Mouse (Mus musculus) limb, embryonic 11.5 days (tissue): ENCODE measurements at regions not wholly inside any gene's neighbourhood (a gene's known extent, or its start where the extent isn't known, plus 50 kb on each side); places are given as distances from the start of the nearest gene placed in this dataset.
"Not testable (repeated sequence)": the region's sequence is repeated elsewhere in the genome, so short reads cannot be mapped to it uniquely, and the experiment has no call there.

Source experiments
- ATAC-seq: fragments of 200-750 bp; cut with Nextera tagmentation; 2 replicates; pipeline ENCODE4 v1.8.0; 2017; ENCODE audit warnings: low read depth; ENCODE audit not compliant: insufficient number of reproducible peaks, low FRiP score, low TSS enrichment
- DNase-seq: peaks from one replicate; pipeline ENCODE4 v3.0.0-alpha.2; 2015; ENCODE audit warnings: low spot score
- H3K27ac ChIP-seq: fragments of 300-500 bp; sonication (generic); replicated peaks from 2 replicates; pipeline ENCODE4 v1.5.1; 2014; ENCODE audit warnings: low read depth, mild to moderate bottlenecking, low read length
- H3K27me3 ChIP-seq: fragments of 300-500 bp; sonication (generic); 2 replicates; pipeline ENCODE4 v1.6.1; 2014; ENCODE audit warnings: mild to moderate bottlenecking, low read length, mixed read lengths; ENCODE audit not compliant: control insufficient read depth, insufficient read depth
- H3K36me3 ChIP-seq: fragments of 300-500 bp; sonication (generic); 2 replicates; pipeline ENCODE4 v1.6.1; 2014; ENCODE audit warnings: mild to moderate bottlenecking, low read length, moderate library complexity, mixed read lengths; ENCODE audit not compliant: control insufficient read depth, insufficient read depth
- H3K4me1 ChIP-seq: fragments of 300-500 bp; sonication (generic); 2 replicates; pipeline ENCODE4 v1.6.1; 2014; ENCODE audit warnings: low read length, mixed read lengths; ENCODE audit not compliant: control insufficient read depth, insufficient read depth
- H3K4me2 ChIP-seq: fragments of 300-500 bp; sonication (generic); 2 replicates; pipeline ENCODE4 v1.6.1; 2014; ENCODE audit warnings: low read depth, mild to moderate bottlenecking, moderate library complexity; ENCODE audit not compliant: severe bottlenecking
- H3K4me3 ChIP-seq: fragments of 300-500 bp; sonication (generic); 2 replicates; pipeline ENCODE4 v1.5.1; 2014; ENCODE audit warnings: low read depth, low read length
- H3K9ac ChIP-seq: fragments of 300-500 bp; sonication (generic); 2 replicates; pipeline ENCODE4 v1.6.1; 2014; ENCODE audit warnings: mild to moderate bottlenecking, low read length
- H3K9me3 ChIP-seq: fragments of 300-500 bp; sonication (generic); 2 replicates; pipeline ENCODE4 v1.6.1; 2016; ENCODE audit warnings: low read length; ENCODE audit not compliant: control insufficient read depth
- WGBS: fragments of 180-500 bp; shearing (Covaris S2); extraction: QIAGEN DNeasy Blood & Tissue Kit; methylation state at CpG from one replicate; pipeline ENCODE4 v1.1.7; 2014; 5-methylcytosine and 5-hydroxymethylcytosine counted together

GRCm38 (mm10) chr5:7701776-7702175 is 258.5 kb upstream of the Steap4 start:
- Histone ChIP-seq H3K9ac (no peak overlapping the region), H3K36me3 (no peaks in the 10 kb centered on the region), H3K9me3 (no peaks in the 10 kb centered on the region), H3K4me1 (no peaks in the 10 kb centered on the region), H3K4me2 (no peak overlapping the region), H3K27me3 (no peaks in the 10 kb centered on the region), H3K27ac (no peak overlapping the region), H3K4me3 (no peak overlapping the region)
- ATAC-seq = no peak
- DNase-seq = no peak
- WGBS = 80% methylated on average over 1 of the region's 1 CpGs

GRCm38 (mm10) chr5:7719557-7719956 is 240.7 kb upstream of the Steap4 start:
- Histone ChIP-seq H3K36me3 (no peaks in the 10 kb centered on the region), H3K27me3 (no peaks in the 10 kb centered on the region), H3K9me3 (no peaks in the 10 kb centered on the region), H3K27ac (no peak overlapping the region), H3K9ac (no peak overlapping the region), H3K4me2 (no peak overlapping the region), H3K4me3 (no peak overlapping the region), H3K4me1 (no peaks in the 10 kb centered on the region)
- DNase-seq = no peak
- ATAC-seq = no peak

- ATAC-seq (no peak), DNase-seq (no peak)
- Histone ChIP-seq H3K4me1 (no peaks in the 10 kb centered on the region), H3K36me3 (no peaks in the 10 kb centered on the region), H3K27me3 (no peaks in the 10 kb centered on the region), H3K4me3 (no peak overlapping the region), H3K9me3 (no peaks in the 10 kb centered on the region), H3K4me2 (no peak overlapping the region), H3K9ac (no peak overlapping the region), H3K27ac (no peak overlapping the region)
- 80% methylated on average over 3 of the region's 3 CpGs for WGBS
Observed at GRCm38 (mm10) chr5:7720061-7720460, 240.2 kb upstream of the Steap4 start.

- Histone ChIP-seq H3K4me2 (no peak overlapping the region), H3K36me3 (no peaks in the 10 kb centered on the region), H3K4me1 (no peaks in the 10 kb centered on the region), H3K27me3 (no peaks in the 10 kb centered on the region), H3K27ac (no peak overlapping the region), H3K4me3 (no peak overlapping the region), H3K9me3 (no peaks in the 10 kb centered on the region), H3K9ac (no peak overlapping the region)
- 84% methylated on average over 2 of the region's 2 CpGs for WGBS
- DNase-seq = no peak
- ATAC-seq = no peak
Observed at GRCm38 (mm10) chr5:7720688-7721087, 239.6 kb upstream of the Steap4 start.

GRCm38 (mm10) chr5:7732566-7732965 is 227.7 kb upstream of the Steap4 start:
- 76% methylated on average over 2 of the region's 2 CpGs for WGBS
- DNase-seq, ATAC-seq: not testable (repeated sequence)

GRCm38 (mm10) chr5:7779827-7780226 is 180.4 kb upstream of the Steap4 start:
- H3K9ac ChIP-seq = no peak overlapping the region
- H3K27ac ChIP-seq = no peak overlapping the region
- no peaks in the 10 kb centered on the region for H3K27me3 ChIP-seq
- no peak for ATAC-seq
- no peak overlapping the region for H3K4me2 ChIP-seq
- WGBS = 85% methylated on average over 1 of the region's 1 CpGs
- no peak overlapping the region for H3K4me3 ChIP-seq
- H3K9me3 ChIP-seq = no peaks in the 10 kb centered on the region
- H3K4me1 ChIP-seq = no peaks in the 10 kb centered on the region
- no peaks in the 10 kb centered on the region for H3K36me3 ChIP-seq
- DNase-seq = no peak

More at GRCm38 (mm10) chr5:7732566-7732965, 227.7 kb upstream of the Steap4 start:
- not testable (repeated sequence) for H3K4me3 ChIP-seq, H3K9me3 ChIP-seq, H3K4me2 ChIP-seq, H3K27me3 ChIP-seq, H3K27ac ChIP-seq, H3K36me3 ChIP-seq, H3K4me1 ChIP-seq, H3K9ac ChIP-seq

GRCm38 (mm10) chr5:7782235-7782634 is 178.0 kb upstream of the Steap4 start:
- WGBS = 81% methylated on average over 1 of the region's 1 CpGs
- no peak overlapping the region for H3K4me3 ChIP-seq
- H3K9me3 ChIP-seq = no peaks in the 10 kb centered on the region
- H3K36me3 ChIP-seq = no peaks in the 10 kb centered on the region
- no peak overlapping the region for H3K9ac ChIP-seq
- no peak for DNase-seq
- no peak overlapping the region for H3K4me2 ChIP-seq
- H3K27me3 ChIP-seq = no peaks in the 10 kb centered on the region
- H3K27ac ChIP-seq = no peak overlapping the region
- H3K4me1 ChIP-seq = no peaks in the 10 kb centered on the region
- no peak for ATAC-seq

- H3K9me3 ChIP-seq = no peaks in the 10 kb centered on the region
- no peaks in the 10 kb centered on the region for H3K36me3 ChIP-seq
- 78% methylated on average over 5 of the region's 5 CpGs for WGBS
- no peak overlapping the region for H3K9ac ChIP-seq
- ATAC-seq (no peak), DNase-seq (no peak)
- H3K4me2 ChIP-seq = no peak overlapping the region
- no peak overlapping the region for H3K4me3 ChIP-seq
- no peaks in the 10 kb centered on the region for H3K4me1 ChIP-seq
- H3K27ac ChIP-seq = no peak overlapping the region
- no peaks in the 10 kb centered on the region for H3K27me3 ChIP-seq
Observed at GRCm38 (mm10) chr5:7788406-7788805, 171.9 kb upstream of the Steap4 start.

- Histone ChIP-seq H3K9ac (no peak overlapping the region), H3K4me3 (no peak overlapping the region), H3K9me3 (no peaks in the 10 kb centered on the region), H3K36me3 (no peaks in the 10 kb centered on the region), H3K27ac (no peak overlapping the region), H3K27me3 (no peaks in the 10 kb centered on the region), H3K4me1 (no peaks in the 10 kb centered on the region), H3K4me2 (no peak overlapping the region)
- no peak for DNase-seq
- no peak for ATAC-seq
- 90% methylated on average over 1 of the region's 1 CpGs for WGBS
Observed at GRCm38 (mm10) chr5:7789126-7789525, 171.1 kb upstream of the Steap4 start.
